Mouse (Mus musculus): ENCODE results near the gene Snap91.

- TF ChIP-seq POLR2A (IDR thresholded peaks at IDR 0.05; ENCODE audit: borderline replicate concordance, extremely low read depth, low read depth, low read length) (no peak), CTCF (IDR thresholded peaks at IDR 0.05; ENCODE audit: insufficient read depth, low read length) (no peak)
Observed at GRCm38 (mm10) chr9:86922430-86922829, 42.0 kb upstream of the Snap91 start.
